Mouse (Mus musculus) ovary, adult 10 weeks (tissue): Measurements from ENCODE around the gene Kcnk1. TPM values are rescaled to one million over a fixed set of nuclear protein-coding genes. Genes with fewer than 3 reads are reported as not detected.

Experiments
- polyA plus RNA-seq: library from polyadenylated mRNA; stranded (reverse); fragments of 350-450 nt; fragmentation: Illumina TruSeq; extraction: RNeasy Lipid Tissue Mini Kit (QIAGEN cat#74804); gene quantifications from one replicate; pipeline ENCODE4 v1.2.3, GENCODE M21; 2014

The Kcnk1 gene
- polyA plus RNA-seq, result 55.6 TPM

DNA sequence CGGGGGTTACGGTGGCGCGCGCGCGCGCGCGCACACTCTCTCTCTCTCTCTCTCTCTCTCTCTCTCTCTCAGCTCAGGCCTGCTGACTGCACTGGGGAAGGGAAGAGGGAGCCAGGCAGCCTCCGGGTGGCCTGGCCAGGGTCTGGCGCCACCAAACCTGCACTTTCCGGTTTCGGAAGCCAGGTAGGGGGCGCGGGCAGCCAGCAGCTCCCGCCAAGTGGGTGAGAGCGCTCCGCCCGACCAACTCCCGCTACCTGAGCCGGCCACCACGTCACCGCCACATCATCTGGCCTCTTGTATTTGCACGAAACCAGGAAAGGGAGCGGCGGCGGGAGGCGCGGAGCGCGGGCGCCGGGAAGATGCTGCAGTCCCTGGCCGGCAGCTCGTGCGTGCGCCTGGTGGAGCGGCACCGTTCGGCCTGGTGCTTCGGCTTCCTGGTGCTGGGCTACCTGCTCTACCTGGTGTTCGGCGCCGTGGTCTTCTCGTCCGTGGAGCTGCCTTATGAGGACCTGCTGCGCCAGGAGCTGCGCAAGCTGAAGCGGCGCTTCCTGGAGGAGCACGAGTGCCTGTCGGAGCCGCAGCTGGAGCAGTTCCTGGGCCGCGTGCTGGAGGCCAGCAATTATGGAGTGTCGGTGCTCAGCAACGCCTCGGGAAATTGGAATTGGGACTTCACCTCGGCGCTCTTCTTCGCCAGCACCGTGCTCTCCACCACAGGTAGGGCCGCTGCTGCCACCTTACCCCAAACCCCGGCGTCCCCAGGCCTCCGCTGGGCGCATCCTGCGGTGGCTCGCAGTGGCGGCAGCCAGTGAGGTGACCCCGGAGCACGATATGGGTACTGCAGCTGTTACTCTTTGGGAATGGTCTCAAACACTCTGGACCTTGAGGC lies at the start of gene Kcnk1:
TSS of gene Kcnk1 (plus strand) at position 70 of the 886 bp plus-strand sequence.

Other genes starting within 250 kb of the Kcnk1 start
- 0.60 TPM for gene Pcnx2, start 96.9 kb upstream of the Kcnk1 start, polyA plus RNA-seq
- 1.2 TPM for gene Map3k21, start 84.7 kb upstream of the Kcnk1 start, polyA plus RNA-seq